Mouse (Mus musculus) v-Abl transformed pro-B cells (cell line): Measurements from ENCODE around the gene Coa6.

Experiments
- in situ Hi-C, 2 experiments: fragments of 400-800 bp; cut with MboI; formaldehyde crosslinking; loops; one replicate each; pipeline ENCODE4 v1.15.1; 2025; ENCODE audit not compliant: unreplicated experiment in 2 of 2

Coa6 gene

GRCm38 (mm10) chr8:126451158-126451557 lies 28.8 kb downstream of the Coa6 start:
- in situ Hi-C loops, result loop anchor here in 1 of 2 experiments (25.0 kb wide), 1 partner anchor 1514 kb away; the partner anchor contains the start of gene Egln1

GRCm38 (mm10) chr8:126455383-126455782 lies 33.1 kb downstream of the Coa6 start:
- in situ Hi-C loops, result loop anchor here in 1 of 2 experiments (25.0 kb wide), 1 partner anchor 1518 kb away; the partner anchor contains the start of gene Egln1

- in situ Hi-C loops, result loop anchor here in 1 of 2 experiments (25.0 kb wide), 1 partner anchor 1523 kb away; the partner anchor contains the start of gene Egln1
These were observed 38.0 kb downstream of the Coa6 start for GRCm38 (mm10) chr8:126460274-126460673.

GRCm38 (mm10) chr8:126461735-126462134 lies 39.4 kb downstream of the Coa6 start:
- in situ Hi-C loops, result loop anchor here in 1 of 2 experiments (25.0 kb wide), 1 partner anchor 1524 kb away; the partner anchor contains the start of gene Egln1

GRCm38 (mm10) chr8:126464071-126464470 lies 41.8 kb downstream of the Coa6 start:
- in situ Hi-C loops, result loop anchor here in 1 of 2 experiments (25.0 kb wide), 1 partner anchor 1527 kb away; the partner anchor contains the start of gene Egln1

- in situ Hi-C loops, result loop anchor here (10.0 to 25.0 kb wide), 2 partner anchors 49 to 1537 kb away; partner anchors contain the start of genes Coa6 (in 1 of the 2) and Egln1 (in 1 of the 2)
These were observed 51.5 kb downstream of the Coa6 start for GRCm38 (mm10) chr8:126473802-126474298.

- in situ Hi-C loops, result loop anchor here (10.0 to 25.0 kb wide), 6 partner anchors 50 to 1537 kb away; partner anchors contain the start of genes Coa6 (in 1 of the 2) and Egln1 (in 1 of the 2)
These were observed 52.2 kb downstream of the Coa6 start, which contains the start of gene Tarbp1 for GRCm38 (mm10) chr8:126474299-126475187. TSS of gene Tarbp1 (minus strand) at chr8:126475065.
